Mouse (Mus musculus): ENCODE measurements around the gene Kif26b. TPM values are rescaled to one million over a fixed set of nuclear protein-coding genes. Genes with fewer than 3 reads are reported as not detected.

Gene Kif26b
- polyA plus RNA-seq, 1 experiment from 2014 or later: 7.6 TPM

DNA sequence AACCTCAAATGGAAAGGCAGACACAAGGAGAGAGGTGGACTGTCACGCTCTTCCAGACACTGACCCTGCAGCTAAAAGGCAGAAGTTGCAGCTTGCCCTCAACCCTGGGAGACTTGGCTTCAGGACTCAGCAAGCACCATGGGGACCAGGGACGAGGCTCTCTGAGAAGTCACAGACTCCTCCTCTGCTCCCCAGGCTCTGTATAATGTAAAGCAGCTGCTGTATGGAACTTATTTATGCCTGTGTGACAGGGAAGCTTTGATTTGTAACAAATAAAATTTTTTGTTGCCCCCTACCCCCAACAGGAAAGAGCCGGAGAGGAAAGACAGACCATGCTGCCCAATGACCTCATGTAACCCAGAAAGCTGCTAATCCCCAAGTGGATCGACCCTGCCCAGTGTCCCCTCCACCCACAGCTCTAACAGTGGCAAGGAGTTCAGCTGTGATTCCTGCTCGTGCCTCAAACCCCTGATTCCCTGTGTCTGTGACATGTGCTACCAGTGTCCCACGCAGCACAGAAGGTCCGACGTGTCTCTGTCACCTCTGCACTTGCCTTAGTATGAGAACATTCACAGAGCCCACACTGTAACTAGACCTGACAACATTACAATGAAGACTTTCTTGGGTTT, 449.8 kb downstream of the Kif26b start:
- H3K9me3 ChIP-seq (ENCODE audit: control insufficient read depth, low read depth, low read length): no peaks in the 10 kb centered on the region
- H3K27ac ChIP-seq (ENCODE audit: low read length): peak overlapping the region; percentile 48; the same call in 1 of the 2 replicates
- 39% methylated on average over 8 of the region's 8 CpGs for WGBS
- H3K36me3 ChIP-seq (ENCODE audit: control insufficient read depth, insufficient read depth, low read length): no peaks in the 10 kb centered on the region
- H3K4me3 ChIP-seq (ENCODE audit: low read depth, low read length): no peak overlapping the region
- no peak overlapping the region for H3K4me2 ChIP-seq (replicated peaks; ENCODE audit: low read depth, low read length)
- ATAC-seq (ENCODE audit: insufficient number of reproducible peaks, insufficient read depth, low FRiP score, low read depth): peak; percentile 46; the same call in 1 of the 2 replicates
- H3K4me1 ChIP-seq (ENCODE audit: control insufficient read depth, insufficient read depth, low read length): peaks cover 11% of the 10 kb centered on the region; the same call in 1 of the 2 replicates
- H3K9ac ChIP-seq (replicated peaks; ENCODE audit: low read depth, low read length): no peak overlapping the region
- H3K27me3 ChIP-seq (ENCODE audit: control insufficient read depth, insufficient read depth, low read length): no peaks in the 10 kb centered on the region

DNA sequence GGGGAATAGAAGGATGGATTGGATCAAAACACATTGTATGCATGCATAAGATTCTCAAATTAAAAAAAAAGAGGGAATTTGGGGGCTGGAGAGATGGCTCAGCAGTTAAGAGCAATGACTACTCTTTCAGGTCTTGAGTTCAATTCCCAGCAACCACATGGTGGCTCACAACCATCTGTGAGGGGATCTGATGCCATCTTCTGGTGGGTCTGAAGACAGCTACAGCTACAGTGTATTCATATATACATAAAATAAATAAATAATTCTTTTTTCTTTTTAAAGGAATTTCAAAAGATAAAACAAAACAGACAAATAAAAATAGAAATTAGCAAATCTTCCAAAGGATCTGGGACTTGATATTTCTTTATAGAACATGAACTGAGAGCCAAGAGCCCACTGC, 451.3 kb downstream of the Kif26b start:
- H3K36me3 ChIP-seq (ENCODE audit: control insufficient read depth, insufficient read depth, low read length): no peaks in the 10 kb centered on the region
- H3K4me3 ChIP-seq (ENCODE audit: low read depth, low read length): no peak overlapping the region
- no peak overlapping the region for H3K4me2 ChIP-seq (replicated peaks; ENCODE audit: low read depth, low read length)
- no peak for ATAC-seq (ENCODE audit: insufficient number of reproducible peaks, insufficient read depth, low FRiP score, low read depth)
- H3K4me1 ChIP-seq (ENCODE audit: control insufficient read depth, insufficient read depth, low read length): peaks cover 11% of the 10 kb centered on the region; the same call in 1 of the 2 replicates
- no peaks in the 10 kb centered on the region for H3K9me3 ChIP-seq (ENCODE audit: control insufficient read depth, low read depth, low read length)
- H3K27me3 ChIP-seq (ENCODE audit: control insufficient read depth, insufficient read depth, low read length): no peaks in the 10 kb centered on the region
- no peak overlapping the region for H3K9ac ChIP-seq (replicated peaks; ENCODE audit: low read depth, low read length)
- no peak overlapping the region for H3K27ac ChIP-seq (ENCODE audit: low read length)

DNA sequence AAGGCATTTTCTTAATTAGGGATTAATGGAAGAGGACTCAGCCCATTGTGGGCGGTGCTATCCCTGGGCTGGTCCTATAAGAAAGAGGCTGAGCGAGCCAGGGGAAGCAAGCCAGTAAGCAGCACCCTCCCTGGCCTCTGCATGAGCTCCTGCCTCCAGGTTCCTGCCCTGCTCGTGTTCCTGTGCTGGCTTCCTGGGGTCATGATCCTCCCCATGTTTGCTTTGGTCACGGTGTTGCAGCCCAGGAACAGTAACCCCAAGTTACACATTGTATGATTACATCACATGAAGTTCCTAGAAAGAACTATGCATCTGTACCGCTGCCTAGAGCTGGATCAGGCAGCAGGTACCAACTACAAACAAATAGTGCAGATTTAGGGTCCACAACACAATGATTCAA, 452.7 kb downstream of the Kif26b start:
- WGBS: 76% methylated on average over 5 of the region's 5 CpGs
- no peak for ATAC-seq (ENCODE audit: insufficient number of reproducible peaks, insufficient read depth, low FRiP score, low read depth)

DNA sequence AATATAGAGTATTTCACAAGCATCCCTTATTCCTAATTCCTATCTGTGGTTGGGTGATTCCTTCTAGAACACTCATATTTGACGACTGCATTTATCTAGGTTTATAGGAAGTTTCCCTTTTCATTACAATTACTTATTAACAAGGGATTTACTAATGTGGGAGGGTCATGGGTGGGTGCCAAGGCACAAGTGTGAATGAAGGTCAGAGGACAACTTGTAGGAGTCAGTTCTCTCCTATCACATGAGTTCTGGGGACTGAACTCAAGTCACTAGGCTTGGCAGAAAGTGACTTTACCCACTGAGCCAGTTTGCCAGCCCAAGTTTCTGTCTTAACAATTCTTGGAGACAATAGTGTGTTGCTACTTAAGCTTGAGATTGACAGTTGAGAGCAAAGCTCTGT, 459.3 kb downstream of the Kif26b start:
- H3K9me3 ChIP-seq (ENCODE audit: control insufficient read depth, low read depth, low read length): no peaks in the 10 kb centered on the region
- H3K27ac ChIP-seq (ENCODE audit: low read length): no peak overlapping the region
- H3K36me3 ChIP-seq (ENCODE audit: control insufficient read depth, insufficient read depth, low read length): no peaks in the 10 kb centered on the region
- 53% methylated on average over 1 of the region's 1 CpGs for WGBS
- ATAC-seq (ENCODE audit: insufficient number of reproducible peaks, insufficient read depth, low FRiP score, low read depth): no peak
- no peaks in the 10 kb centered on the region for H3K27me3 ChIP-seq (ENCODE audit: control insufficient read depth, insufficient read depth, low read length)
- no peak overlapping the region for H3K9ac ChIP-seq (replicated peaks; ENCODE audit: low read depth, low read length)
- H3K4me3 ChIP-seq (ENCODE audit: low read depth, low read length): no peak overlapping the region
- no peaks in the 10 kb centered on the region for H3K4me1 ChIP-seq (ENCODE audit: control insufficient read depth, insufficient read depth, low read length)
- H3K4me2 ChIP-seq (replicated peaks; ENCODE audit: low read depth, low read length): no peak overlapping the region

More for the DNA sequence above, 452.7 kb downstream of the Kif26b start:
- peaks cover 11% of the 10 kb centered on the region; the same call in 1 of the 2 replicates for H3K4me1 ChIP-seq (ENCODE audit: control insufficient read depth, insufficient read depth, low read length)
- H3K4me2 ChIP-seq (replicated peaks; ENCODE audit: low read depth, low read length): no peak overlapping the region
- H3K9me3 ChIP-seq (ENCODE audit: control insufficient read depth, low read depth, low read length): no peaks in the 10 kb centered on the region
- no peaks in the 10 kb centered on the region for H3K27me3 ChIP-seq (ENCODE audit: control insufficient read depth, insufficient read depth, low read length)
- H3K4me3 ChIP-seq (ENCODE audit: low read depth, low read length): no peak overlapping the region
- no peaks in the 10 kb centered on the region for H3K36me3 ChIP-seq (ENCODE audit: control insufficient read depth, insufficient read depth, low read length)
- H3K9ac ChIP-seq (replicated peaks; ENCODE audit: low read depth, low read length): no peak overlapping the region
- no peak overlapping the region for H3K27ac ChIP-seq (ENCODE audit: low read length)

Other genes with a start within 250 kb of the Kif26b start
- 138 and 149 TPM in 2 replicates for gene Cox20, start 210.0 kb upstream of the Kif26b start, polyA plus RNA-seq (2014; fragmentation: Nextera tagmentation; extraction: Ambion mirVana)
- 364 and 458 TPM in 2 replicates for gene Hnrnpu, start 191.3 kb upstream of the Kif26b start, polyA plus RNA-seq (2014; fragmentation: Nextera tagmentation; extraction: Ambion mirVana)
- gene Efcab2, start 123.0 kb upstream of the Kif26b start, polyA plus RNA-seq (2014; fragmentation: Nextera tagmentation; extraction: Ambion mirVana): 6.3 and 7.1 TPM in 2 replicates

Measured in stomach, embryonic 14.5 days (tissue).